Mouse (Mus musculus): ENCODE measurements at regions not wholly inside any gene's neighbourhood (a gene's known extent, or its start where the extent isn't known, plus 50 kb on each side); places are given as distances from the start of the nearest gene placed in this dataset.

GRCm38 (mm10) chrX:126600360-126600759, 215.3 kb downstream of the 4932411N23Rik start:
- DNase-seq (ENCODE audit: low read depth, low spot score), result peak; percentile 1
